19 mouse cellular contexts compared by ENCODE assay signal in genomic region chr12:99599606-99600005, GRCm38 (mm10). TPM values are rescaled to one million over a fixed set of nuclear protein-coding genes. Genes with fewer than 3 reads are reported as not detected.
DNase-seq lines count a peak whose midpoint lies in the region; ATAC-seq and TF ChIP-seq lines count a peak whose summit lies in the region.
"Had no signal": no experiment of that assay in that cellular context is flagged by ENCODE, and none has a peak within 500 bp of the region (broad histone marks: within the 10 kb centered on the region; RNA-seq: fewer than 3 reads in every experiment).

No protein-coding gene starts in this region.

- TF ChIP-seq CTCF in heart, postnatal 0 days (IDR thresholded peaks at IDR 0.05; ENCODE audit: low read depth) = no peak
- TF ChIP-seq CTCF in heart, adult 2 months (IDR thresholded peaks at IDR 0.05) = no peak
- no peak for TF ChIP-seq CTCF in brain, embryonic 14.5 days (IDR thresholded peaks at IDR 0.05; ENCODE audit: borderline replicate concordance, extremely low read depth, insufficient read depth, insufficient read length)

- H3K27me3 ChIP-seq in forebrain, embryonic 16.5 days (replicated peaks; ENCODE audit: control insufficient read depth, insufficient read depth, low read length) = no peaks in the 10 kb centered on the region
- no peaks in the 10 kb centered on the region for H3K27me3 ChIP-seq in forebrain, embryonic 12.5 days
- no peaks in the 10 kb centered on the region for H3K27me3 ChIP-seq in heart, postnatal 0 days (ENCODE audit: control insufficient read depth, insufficient read depth, low read length)
- H3K27me3 ChIP-seq in heart, adult 2 months (ENCODE audit: control insufficient read depth, insufficient read depth, low read length) = no peaks in the 10 kb centered on the region
- H3K27me3 ChIP-seq in limb, embryonic 15.5 days = no peaks in the 10 kb centered on the region
- no peaks in the 10 kb centered on the region for H3K27me3 ChIP-seq in midbrain, embryonic 10.5 days (ENCODE audit: low read depth, poor library complexity, severe bottlenecking)
- H3K27me3 ChIP-seq: CH12.LX; heart, embryonic 12.5 days; hindbrain, embryonic 12.5 days had no signal

- H3K9ac ChIP-seq in forebrain, embryonic 16.5 days (replicated peaks; ENCODE audit: low read depth, low read length) = no peak overlapping the region
- H3K9ac ChIP-seq in forebrain, embryonic 12.5 days = no peak overlapping the region
- no peak overlapping the region for H3K9ac ChIP-seq in heart, postnatal 0 days (replicated peaks; ENCODE audit: low read depth, low read length)
- H3K9ac ChIP-seq in heart, adult 2 months (ENCODE audit: low read depth, low read length) = no peak overlapping the region
- H3K9ac ChIP-seq in limb, embryonic 15.5 days = no peak overlapping the region
- H3K9ac ChIP-seq: heart, embryonic 12.5 days; hindbrain, embryonic 12.5 days had no signal

- no peak overlapping the region for H3K4me3 ChIP-seq in forebrain, embryonic 16.5 days (replicated peaks; ENCODE audit: low read length)
- no peak overlapping the region for H3K4me3 ChIP-seq in forebrain, embryonic 12.5 days (replicated peaks)
- no peak overlapping the region for H3K4me3 ChIP-seq in heart, postnatal 0 days (ENCODE audit: low read depth, low read length)
- H3K4me3 ChIP-seq in heart, adult 2 months = no peak overlapping the region
- H3K4me3 ChIP-seq in limb, embryonic 15.5 days = peak overlapping the region; percentile 1; the same call in 1 of the 2 replicates
- H3K4me3 ChIP-seq in midbrain, embryonic 10.5 days = no peak overlapping the region
- H3K4me3 ChIP-seq: heart, embryonic 12.5 days; hindbrain, embryonic 12.5 days had no signal

- H3K79me2 ChIP-seq in heart, adult 2 months (replicated peaks; ENCODE audit: control insufficient read depth, insufficient read depth, low read length) = no peaks in the 10 kb centered on the region

- no peaks in the 10 kb centered on the region for H3K9me3 ChIP-seq in forebrain, embryonic 16.5 days (ENCODE audit: control insufficient read depth, low read length)
- no peaks in the 10 kb centered on the region for H3K9me3 ChIP-seq in forebrain, embryonic 12.5 days
- H3K9me3 ChIP-seq in heart, postnatal 0 days (replicated peaks; ENCODE audit: control insufficient read depth, low read length) = no peaks in the 10 kb centered on the region
- H3K9me3 ChIP-seq in limb, embryonic 15.5 days = no peaks in the 10 kb centered on the region
- H3K9me3 ChIP-seq in midbrain, embryonic 10.5 days (replicated peaks) = no peaks in the 10 kb centered on the region
- H3K9me3 ChIP-seq: heart, embryonic 12.5 days; hindbrain, embryonic 12.5 days had no signal

- H3K36me3 ChIP-seq in forebrain, embryonic 16.5 days (ENCODE audit: control insufficient read depth, insufficient read depth) = no peaks in the 10 kb centered on the region
- no peaks in the 10 kb centered on the region for H3K36me3 ChIP-seq in forebrain, embryonic 12.5 days (replicated peaks)
- H3K36me3 ChIP-seq in heart, postnatal 0 days (replicated peaks; ENCODE audit: control insufficient read depth, insufficient read depth, low read length) = no peaks in the 10 kb centered on the region
- no peaks in the 10 kb centered on the region for H3K36me3 ChIP-seq in heart, adult 2 months (ENCODE audit: control insufficient read depth, insufficient read depth, low read length)
- no peaks in the 10 kb centered on the region for H3K36me3 ChIP-seq in limb, embryonic 15.5 days
- H3K36me3 ChIP-seq in midbrain, embryonic 10.5 days = no peaks in the 10 kb centered on the region
- H3K36me3 ChIP-seq: heart, embryonic 12.5 days; hindbrain, embryonic 12.5 days had no signal

- 43% methylated on average over 7 of the region's 7 CpGs for WGBS in forebrain, embryonic 16.5 days
- 64% methylated on average over 7 of the region's 7 CpGs for WGBS in forebrain, embryonic 12.5 days
- WGBS in heart, postnatal 0 days = 33% methylated on average over 7 of the region's 7 CpGs
- WGBS in heart, adult 2 months = 48% methylated on average over 7 of the region's 7 CpGs
- WGBS in limb, embryonic 15.5 days = 31% methylated on average over 7 of the region's 7 CpGs
- WGBS in midbrain, embryonic 10.5 days = 88% methylated on average over 7 of the region's 7 CpGs

- H3K27ac ChIP-seq in forebrain, embryonic 16.5 days (ENCODE audit: low read length) = no peak overlapping the region
- H3K27ac ChIP-seq in forebrain, embryonic 12.5 days = no peak overlapping the region
- no peak overlapping the region for H3K27ac ChIP-seq in heart, postnatal 0 days (ENCODE audit: low read depth)
- H3K27ac ChIP-seq in heart, adult 2 months = no peak overlapping the region
- no peak overlapping the region for H3K27ac ChIP-seq in limb, embryonic 15.5 days
- H3K27ac ChIP-seq in midbrain, embryonic 10.5 days (replicated peaks) = no peak overlapping the region
- H3K27ac ChIP-seq: hindbrain, embryonic 12.5 days had no signal

- H3K4me2 ChIP-seq in forebrain, embryonic 16.5 days (ENCODE audit: low read length) = no peak overlapping the region
- no peak overlapping the region for H3K4me2 ChIP-seq in forebrain, embryonic 12.5 days
- H3K4me2 ChIP-seq in heart, postnatal 0 days (ENCODE audit: low read depth, low read length) = peak overlapping the region; percentile 20; the same call in 1 of the 2 replicates
- H3K4me2 ChIP-seq in limb, embryonic 15.5 days = peak overlapping the region; percentile 29
- H3K4me2 ChIP-seq: heart, embryonic 12.5 days; hindbrain, embryonic 12.5 days had no signal

- intact Hi-C loops in heart, adult 2 months (cut with DNase I) = no loop called here

- no peak for TF ChIP-seq POLR2A in heart, adult 2 months (IDR thresholded peaks at IDR 0.05; ENCODE audit: insufficient read depth, low read depth, low read length)
- no peak for TF ChIP-seq POLR2A in brain, embryonic 14.5 days (IDR thresholded peaks at IDR 0.05; ENCODE audit: borderline replicate concordance, extremely low read depth, insufficient read depth, insufficient read length, poor library complexity, severe bottlenecking)

- no peak for DNase-seq in heart, postnatal 0 days (ENCODE audit: low spot score)
- DNase-seq in heart, adult 2 months = no peak
- DNase-seq in brain, embryonic 14.5 days (ENCODE audit: low read depth) = peak; percentile 53
- DNase-seq in Muller cell, postnatal 12 days (ENCODE audit: inconsistent ontology term) = no peak
- no peak for DNase-seq in midbrain, embryonic 10.5 days (ENCODE audit: low spot score)
- DNase-seq: adrenal gland, adult 2 months; cerebellum, adult 11-12 months; gastrocnemius, postnatal 10 days; left cerebral cortex, postnatal 4 days; midbrain, embryonic 14.5 days; retina, postnatal 1 day; right cerebral cortex, postnatal 4 days had no signal

- H3K4me1 ChIP-seq in forebrain, embryonic 16.5 days (replicated peaks; ENCODE audit: control insufficient read depth, insufficient read depth, low read length) = peaks cover 5% of the 10 kb centered on the region
- no peaks in the 10 kb centered on the region for H3K4me1 ChIP-seq in forebrain, embryonic 12.5 days
- H3K4me1 ChIP-seq in heart, postnatal 0 days (ENCODE audit: control insufficient read depth, insufficient read depth) = 0 out of 2 replicates have a peak, but pooled peaks cover 7% of the 10 kb centered on the region
- peaks cover 2% of the 10 kb centered on the region; the same call in 1 of the 2 replicates for H3K4me1 ChIP-seq in heart, adult 2 months (ENCODE audit: control insufficient read depth, insufficient read depth, low read length)
- peaks cover 11% of the 10 kb centered on the region for H3K4me1 ChIP-seq in limb, embryonic 15.5 days
- no peaks in the 10 kb centered on the region for H3K4me1 ChIP-seq in midbrain, embryonic 10.5 days
- H3K4me1 ChIP-seq: hindbrain, embryonic 12.5 days had no signal

- peak; percentile 54; the same call in 1 of the 2 replicates for ATAC-seq in forebrain, embryonic 16.5 days
- ATAC-seq in forebrain, embryonic 12.5 days (ENCODE audit: low FRiP score) = no peak
- ATAC-seq in heart, postnatal 0 days (ENCODE audit: insufficient read depth, low read depth) = 0 out of 2 replicates have a peak, but pooled peaks have one; percentile 55
- peak; percentile 61; the same call in 1 of the 2 replicates for ATAC-seq in limb, embryonic 15.5 days (ENCODE audit: insufficient number of reproducible peaks, low FRiP score, low TSS enrichment, low read depth)
- ATAC-seq: inflammation-experienced regulatory T-cells, adult 6 months had no signal

- no peak for TF ChIP-seq EP300 in heart, postnatal 0 days (IDR thresholded peaks at IDR 0.05; ENCODE audit: low read depth)
- no peak for TF ChIP-seq EP300 in heart, adult 2 months (IDR thresholded peaks at IDR 0.05; ENCODE audit: insufficient read depth, low read depth, low read length)

RNA-seq across cellular contexts. Expression of gene Foxn3, which starts 36.2 kb away (rescaled TPM):
- polyA plus RNA-seq in forebrain, embryonic 16.5 days (2015; fragmentation: Nextera tagmentation; extraction: Ambion mirVana) = 71.0 and 78.0 TPM in 2 replicates
- 80.7 and 84.6 TPM in 2 replicates for polyA plus RNA-seq in forebrain, embryonic 12.5 days (2016; fragmentation: Nextera tagmentation; extraction: Ambion mirVana)
- 31.4 and 36.1 TPM in 2 replicates for total RNA-seq in heart, postnatal 0 days (2014; rRNA removed; ENCODE audit: low replicate concordance)
- polyA plus RNA-seq in heart, postnatal 0 days (2015; fragmentation: Nextera tagmentation; extraction: Ambion mirVana) = 53.1 and 55.3 TPM in 2 replicates
- 100 to 1,000 TPM; 106 to 117 TPM for total RNA-seq in heart, adult 2 months (2021)
- polyA plus RNA-seq in heart, adult 2 months (2012; rRNA removed) = 28.1 and 40.4 TPM in 2 replicates
- polyA plus RNA-seq in brain, embryonic 14.5 days (2012; rRNA removed) = 28.0 and 35.7 TPM in 2 replicates
- polyA plus RNA-seq in limb, embryonic 15.5 days (2015; fragmentation: Nextera tagmentation; extraction: Ambion mirVana) = 101 and 110 TPM in 2 replicates
- polyA plus RNA-seq in midbrain, embryonic 10.5 days (2016; fragmentation: Nextera tagmentation; extraction: Ambion mirVana) = 51.8 and 63.1 TPM in 2 replicates

Comparison
In these comparisons a context has a peak if more than half of its experiments do, and no peak if none do; other contexts are left out.
1. H3K4me2 ChIP-seq: peak in heart, postnatal 0 days (single experiment) and limb, embryonic 15.5 days (single experiment); none in forebrain, embryonic 16.5 days (single experiment) and forebrain, embryonic 12.5 days (single experiment).